Mouse (Mus musculus): ENCODE measurements around the gene Itk.

DNA sequence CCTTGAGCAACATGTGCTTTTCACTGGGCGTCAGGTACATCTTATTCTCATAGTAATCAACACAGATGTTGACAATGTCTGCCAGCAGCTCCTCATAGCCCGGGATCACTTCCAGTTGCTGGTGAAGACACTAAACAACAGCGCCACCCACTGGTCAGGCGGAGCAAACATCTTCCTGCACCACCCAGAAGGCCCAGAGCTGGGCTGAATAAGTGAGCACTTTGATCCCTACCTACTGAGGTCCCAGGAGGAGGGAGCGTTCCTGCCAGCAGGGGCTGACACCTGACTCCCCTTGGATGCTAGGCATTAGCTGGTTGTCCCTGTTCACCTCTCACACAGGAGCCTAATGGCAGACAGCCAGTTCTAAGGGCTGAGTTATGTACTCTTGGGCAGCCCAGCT lies 112.5 kb downstream of the Itk start:
- TF ChIP-seq CTCF (IDR thresholded peaks at IDR 0.05; ENCODE audit: borderline replicate concordance, insufficient read depth, low read depth, low read length): peak; percentile 61
- no peak for TF ChIP-seq POLR2A (IDR thresholded peaks at IDR 0.05; ENCODE audit: borderline replicate concordance, insufficient read depth, low read length)

Measured in cerebellum, adult 2 months (tissue).